Comparison of ENCODE assay signal across 8 mouse cellular contexts in genomic region chr2:121007925-121008663, GRCm38 (mm10). TPM values are rescaled to one million over a fixed set of nuclear protein-coding genes. Genes with fewer than 3 reads are reported as not detected.
DNase-seq lines count a peak whose midpoint lies in the region; ATAC-seq lines count a peak whose summit lies in the region.

Gene Ccndbp1, plus strand, starts transcription at chr2:121008403.

- peak; percentile 95 for DNase-seq in ES-CJ7 (ENCODE audit: low read depth, low spot score)
- DNase-seq in cerebellum, adult 11 months: peak; percentile 79
- peak; percentile 94 for DNase-seq in forebrain, embryonic 14.5 days (ENCODE audit: low spot score)
- peak; percentile 91 to 93 for DNase-seq in heart, postnatal 14 days
- peak; percentile 89 for DNase-seq in layer of hippocampus, adult 11-12 months (ENCODE audit: low spot score)
- peak; percentile 94 to 95 for DNase-seq in lung, adult 18-20 months
- DNase-seq in testis, postnatal 14 days (ENCODE audit: low spot score): peak; percentile 89

- peak within 1 kb of the TSS; percentile 73 for H3K4me3 ChIP-seq in forebrain, embryonic 14.5 days (ENCODE audit: low read depth, low read length)
- peak within 1 kb of the TSS; percentile 93 for H3K4me3 ChIP-seq in neural tube, embryonic 15.5 days (replicated peaks)

- peaks cover 7% of the 10 kb centered on the region for H3K4me1 ChIP-seq in forebrain, embryonic 14.5 days (ENCODE audit: control insufficient read depth, insufficient read depth, low read length)
- peaks cover 16% of the 10 kb centered on the region for H3K4me1 ChIP-seq in neural tube, embryonic 15.5 days

- peak within 1 kb of the TSS; percentile 63 for H3K4me2 ChIP-seq in forebrain, embryonic 14.5 days (ENCODE audit: low read length)
- peak within 1 kb of the TSS; percentile 88 for H3K4me2 ChIP-seq in neural tube, embryonic 15.5 days

- H3K27me3 ChIP-seq in forebrain, embryonic 14.5 days (replicated peaks; ENCODE audit: control insufficient read depth, insufficient read depth, low read length): no peaks in the 10 kb centered on the region
- H3K27me3 ChIP-seq in neural tube, embryonic 15.5 days (replicated peaks): no peaks in the 10 kb centered on the region

- H3K27ac ChIP-seq in forebrain, embryonic 14.5 days (ENCODE audit: low read depth, low read length): 0 out of 2 replicates have a peak within 1 kb of the TSS, but pooled peaks have one; percentile 21
- H3K27ac ChIP-seq in neural tube, embryonic 15.5 days (replicated peaks): peak within 1 kb of the TSS; percentile 74

- peak within 1 kb of the TSS; percentile 81 for H3K9ac ChIP-seq in forebrain, embryonic 14.5 days (ENCODE audit: low read length)
- H3K9ac ChIP-seq in neural tube, embryonic 15.5 days (replicated peaks): peak within 1 kb of the TSS; percentile 75

- peak; percentile 98 for ATAC-seq in forebrain, embryonic 14.5 days
- ATAC-seq in neural tube, embryonic 15.5 days (ENCODE audit: low FRiP score): peak; percentile 97

- no peaks in the 10 kb centered on the region for H3K9me3 ChIP-seq in forebrain, embryonic 14.5 days (replicated peaks; ENCODE audit: control insufficient read depth, low read length)
- H3K9me3 ChIP-seq in neural tube, embryonic 15.5 days (replicated peaks): no peaks in the 10 kb centered on the region

- WGBS in forebrain, embryonic 14.5 days: 1% methylated on average over 34 of the region's 34 CpGs
- 3% methylated on average over 34 of the region's 34 CpGs for WGBS in neural tube, embryonic 15.5 days

- intact Hi-C loops in heart, postnatal 14 days (cut with DNase I): no loop called here

- peaks cover 19% of the 10 kb centered on the region for H3K36me3 ChIP-seq in forebrain, embryonic 14.5 days (ENCODE audit: control insufficient read depth, insufficient read depth, low read length)
- H3K36me3 ChIP-seq in neural tube, embryonic 15.5 days: peaks cover 27% of the 10 kb centered on the region

RNA-seq across cellular contexts. Expression of gene Ccndbp1, which starts in this region (rescaled TPM):
- 79.4 and 82.4 TPM in 2 replicates for polyA plus RNA-seq in forebrain, embryonic 14.5 days (2014; fragmentation: Nextera tagmentation; extraction: Ambion mirVana)
- total RNA-seq in heart, postnatal 14 days (2021): 10 to 100 TPM; 37.3 to 40.9 TPM
- 78.0 and 81.7 TPM in 2 replicates for polyA plus RNA-seq in neural tube, embryonic 15.5 days (2015; fragmentation: Nextera tagmentation; extraction: Ambion mirVana)

Comparison
In these comparisons a context has a peak if more than half of its experiments do, and no peak if none do; other contexts are left out.
1. Peak in every context shown above with its lines: DNase-seq, ATAC-seq, H3K4me3 ChIP-seq and H3K27ac ChIP-seq.